Mouse (Mus musculus): ENCODE measurements around the gene Mpv17l. TPM values are rescaled to one million over a fixed set of nuclear protein-coding genes. Genes with fewer than 3 reads are reported as not detected.
A peak's percentile ranks its signal among the peaks of the same experiment; 100 is the strongest.
"Not testable (repeated sequence)": the region's sequence is repeated elsewhere in the genome, so short reads cannot be mapped to it uniquely, and the experiment has no call there.

The Mpv17l gene
- polyA plus RNA-seq, 1 experiment from 2014 or later = 16.0 TPM

- no peaks in the 10 kb centered on the region for H3K36me3 ChIP-seq
- H3K4me2 ChIP-seq = peak overlapping the region; percentile 96
- peaks cover 16% of the 10 kb centered on the region for H3K27me3 ChIP-seq
- peak; percentile 90 for ATAC-seq (ENCODE audit: low FRiP score)
- H3K9ac ChIP-seq = peak overlapping the region; percentile 78
- peaks cover 10% of the 10 kb centered on the region for H3K4me1 ChIP-seq (replicated peaks)
- H3K27ac ChIP-seq = peak overlapping the region; percentile 69
- no peaks in the 10 kb centered on the region for H3K9me3 ChIP-seq
- peak overlapping the region; percentile 72 for H3K4me3 ChIP-seq
- 3% methylated on average over 33 of the region's 34 CpGs for WGBS
Observed at GRCm38 (mm10) chr16:13940847-13941395, 38.0 kb downstream of the Mpv17l start.

DNA sequence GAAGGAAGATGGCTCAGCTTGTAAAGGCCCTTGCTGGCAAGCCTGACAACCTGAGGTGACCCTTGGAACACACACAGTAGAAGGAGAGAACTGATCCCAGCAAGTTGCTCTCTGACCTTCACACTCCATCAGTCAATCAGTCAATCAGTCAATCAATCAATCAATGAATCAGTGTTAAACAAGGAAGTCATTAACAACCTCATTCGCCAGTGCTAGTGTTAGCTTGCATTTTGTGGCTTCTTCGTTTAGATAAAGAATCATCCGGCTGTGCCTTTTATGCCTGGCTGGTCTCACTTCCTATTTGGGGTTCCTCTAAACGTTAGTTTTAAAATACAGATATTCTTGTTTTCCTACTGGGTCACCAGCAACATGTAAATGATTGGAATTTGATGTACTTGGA, 41.2 kb downstream of the Mpv17l start:
- no peak for ATAC-seq (ENCODE audit: low FRiP score)

GRCm38 (mm10) chr16:13944752-13945151, 41.8 kb downstream of the Mpv17l start:
- no peak for ATAC-seq (ENCODE audit: low FRiP score)
- no peaks in the 10 kb centered on the region for H3K9me3 ChIP-seq
- H3K4me2 ChIP-seq = no peak overlapping the region
- no peak overlapping the region for H3K4me3 ChIP-seq
- no peak overlapping the region for H3K27ac ChIP-seq
- H3K4me1 ChIP-seq (replicated peaks) = peaks cover 10% of the 10 kb centered on the region
- 88% methylated on average over 5 of the region's 5 CpGs for WGBS
- H3K9ac ChIP-seq = no peak overlapping the region
- peaks cover 16% of the 10 kb centered on the region for H3K27me3 ChIP-seq
- no peaks in the 10 kb centered on the region for H3K36me3 ChIP-seq

More for the DNA sequence above, 41.2 kb downstream of the Mpv17l start:
- Histone ChIP-seq H3K27ac (no peak overlapping the region), H3K36me3 (no peaks in the 10 kb centered on the region), H3K9ac (no peak overlapping the region), H3K4me3 (no peak overlapping the region), H3K4me1 (replicated peaks) (peaks cover 10% of the 10 kb centered on the region), H3K27me3 (peaks cover 16% of the 10 kb centered on the region), H3K4me2 (no peak overlapping the region), H3K9me3 (no peaks in the 10 kb centered on the region)
- WGBS = 72% methylated on average over 4 of the region's 4 CpGs

DNA sequence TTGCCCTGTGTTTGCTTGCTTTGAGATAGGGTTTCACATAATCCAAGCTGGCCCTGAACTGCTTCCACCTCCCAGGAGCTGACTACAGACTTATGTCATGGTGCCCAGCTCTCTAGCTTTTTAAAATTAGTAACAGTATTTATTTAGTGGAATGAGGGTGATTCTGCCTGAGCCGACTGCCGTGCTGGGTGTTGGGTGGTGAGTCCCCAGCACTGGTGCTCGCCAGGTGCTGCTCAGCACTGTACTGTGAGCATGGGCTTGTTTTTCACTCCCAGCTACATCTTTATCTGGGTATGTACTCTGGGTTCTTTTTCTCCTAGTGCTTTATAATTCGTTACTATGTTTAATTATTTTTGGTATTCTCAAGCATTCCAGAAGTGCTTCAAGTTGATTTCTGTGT, 42.2 kb downstream of the Mpv17l start:
- WGBS = 83% methylated on average over 4 of the region's 4 CpGs
- no peak for ATAC-seq (ENCODE audit: low FRiP score)
- Histone ChIP-seq H3K4me3 (no peak overlapping the region), H3K9me3 (no peaks in the 10 kb centered on the region), H3K27ac (no peak overlapping the region), H3K4me2 (no peak overlapping the region), H3K9ac (no peak overlapping the region), H3K36me3 (no peaks in the 10 kb centered on the region), H3K4me1 (replicated peaks) (peaks cover 9% of the 10 kb centered on the region), H3K27me3 (peaks cover 16% of the 10 kb centered on the region)

GRCm38 (mm10) chr16:13946306-13946705, 43.3 kb downstream of the Mpv17l start:
- no peak overlapping the region for H3K4me3 ChIP-seq
- H3K4me2 ChIP-seq = no peak overlapping the region
- ATAC-seq (ENCODE audit: low FRiP score) = no peak
- H3K9ac ChIP-seq = no peak overlapping the region
- no peak overlapping the region for H3K27ac ChIP-seq
- no peaks in the 10 kb centered on the region for H3K9me3 ChIP-seq
- peaks cover 14% of the 10 kb centered on the region for H3K27me3 ChIP-seq
- peaks cover under 1% of the 10 kb centered on the region for H3K4me1 ChIP-seq (replicated peaks)
- no peaks in the 10 kb centered on the region for H3K36me3 ChIP-seq
- 75% methylated on average over 1 of the region's 1 CpGs for WGBS

DNA sequence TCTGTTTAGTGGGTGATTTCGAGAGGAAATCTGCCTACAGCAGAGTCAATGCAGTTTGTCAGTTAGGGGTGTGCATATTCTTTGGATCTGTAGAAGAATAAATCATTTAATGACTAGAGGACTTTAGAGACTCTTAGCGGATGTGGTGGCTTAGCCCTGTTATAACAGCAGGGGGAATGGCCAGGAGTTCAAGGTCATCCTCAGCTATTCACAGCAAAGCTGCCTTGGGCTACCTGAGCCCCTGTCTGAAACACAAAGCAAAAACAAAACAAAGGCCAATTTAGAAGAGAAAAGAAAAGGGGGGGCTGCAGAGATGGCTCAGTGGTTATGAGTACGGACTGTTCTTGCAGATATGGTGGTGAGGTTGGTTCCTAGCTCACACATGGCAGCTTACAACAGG, 48.3 kb downstream of the Mpv17l start:
- H3K9ac ChIP-seq = no peak overlapping the region
- 83% methylated on average over 3 of the region's 3 CpGs for WGBS
- no peak overlapping the region for H3K27ac ChIP-seq
- no peaks in the 10 kb centered on the region for H3K27me3 ChIP-seq
- H3K4me3 ChIP-seq = no peak overlapping the region
- ATAC-seq (ENCODE audit: low FRiP score) = no peak
- no peaks in the 10 kb centered on the region for H3K9me3 ChIP-seq
- H3K4me1 ChIP-seq (replicated peaks) = no peaks in the 10 kb centered on the region
- no peak overlapping the region for H3K4me2 ChIP-seq
- no peaks in the 10 kb centered on the region for H3K36me3 ChIP-seq

DNA sequence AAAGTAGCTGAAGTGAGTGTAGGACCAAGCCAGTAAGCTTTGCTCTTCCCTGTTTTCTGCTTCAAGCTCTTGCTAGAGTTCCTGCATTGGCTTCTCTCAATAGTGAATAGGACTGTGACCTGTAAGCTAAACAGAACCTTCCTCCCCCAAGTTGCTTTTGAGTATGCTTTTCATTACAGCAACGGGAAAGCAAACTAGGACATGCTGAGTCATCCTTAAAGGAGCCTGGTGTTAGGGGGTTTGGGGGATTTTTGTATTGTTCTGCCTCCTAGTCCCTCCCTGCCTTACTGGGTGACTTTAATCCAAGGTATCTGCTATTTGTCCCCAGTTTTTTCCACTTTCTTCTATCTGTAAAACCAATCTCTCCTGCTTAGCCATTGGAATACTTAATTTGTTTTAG, 59.1 kb downstream of the Mpv17l start:
- H3K4me1 ChIP-seq (replicated peaks) = no peaks in the 10 kb centered on the region
- no peaks in the 10 kb centered on the region for H3K36me3 ChIP-seq
- 32% methylated on average over 1 of the region's 1 CpGs for WGBS
- H3K4me3 ChIP-seq = no peak overlapping the region
- H3K4me2 ChIP-seq = no peak overlapping the region
- H3K27ac ChIP-seq = no peak overlapping the region
- no peaks in the 10 kb centered on the region for H3K9me3 ChIP-seq
- no peak for ATAC-seq (ENCODE audit: low FRiP score)
- H3K27me3 ChIP-seq = no peaks in the 10 kb centered on the region
- no peak overlapping the region for H3K9ac ChIP-seq

GRCm38 (mm10) chr16:13969096-13969495, 66.1 kb downstream of the Mpv17l start:
- ATAC-seq (ENCODE audit: low FRiP score) = no peak
- WGBS = 91% methylated on average over 1 of the region's 1 CpGs
- no peak overlapping the region for H3K9ac ChIP-seq

GRCm38 (mm10) chr16:13972051-13972450, 69.1 kb downstream of the Mpv17l start:
- ATAC-seq (ENCODE audit: low FRiP score) = no peak
- Histone ChIP-seq H3K9me3 (no peaks in the 10 kb centered on the region), H3K27ac (no peak overlapping the region), H3K4me2 (no peak overlapping the region), H3K4me1 (replicated peaks) (no peaks in the 10 kb centered on the region), H3K4me3 (no peak overlapping the region), H3K9ac (no peak overlapping the region), H3K36me3 (no peaks in the 10 kb centered on the region), H3K27me3 (no peaks in the 10 kb centered on the region)
- WGBS = 91% methylated on average over 8 of the region's 8 CpGs

More at GRCm38 (mm10) chr16:13969096-13969495, 66.1 kb downstream of the Mpv17l start:
- no peaks in the 10 kb centered on the region for H3K4me1 ChIP-seq (replicated peaks)
- H3K9me3 ChIP-seq = no peaks in the 10 kb centered on the region
- no peak overlapping the region for H3K4me2 ChIP-seq
- H3K27ac ChIP-seq = no peak overlapping the region
- H3K4me3 ChIP-seq = no peak overlapping the region
- no peaks in the 10 kb centered on the region for H3K27me3 ChIP-seq
- no peaks in the 10 kb centered on the region for H3K36me3 ChIP-seq

DNA sequence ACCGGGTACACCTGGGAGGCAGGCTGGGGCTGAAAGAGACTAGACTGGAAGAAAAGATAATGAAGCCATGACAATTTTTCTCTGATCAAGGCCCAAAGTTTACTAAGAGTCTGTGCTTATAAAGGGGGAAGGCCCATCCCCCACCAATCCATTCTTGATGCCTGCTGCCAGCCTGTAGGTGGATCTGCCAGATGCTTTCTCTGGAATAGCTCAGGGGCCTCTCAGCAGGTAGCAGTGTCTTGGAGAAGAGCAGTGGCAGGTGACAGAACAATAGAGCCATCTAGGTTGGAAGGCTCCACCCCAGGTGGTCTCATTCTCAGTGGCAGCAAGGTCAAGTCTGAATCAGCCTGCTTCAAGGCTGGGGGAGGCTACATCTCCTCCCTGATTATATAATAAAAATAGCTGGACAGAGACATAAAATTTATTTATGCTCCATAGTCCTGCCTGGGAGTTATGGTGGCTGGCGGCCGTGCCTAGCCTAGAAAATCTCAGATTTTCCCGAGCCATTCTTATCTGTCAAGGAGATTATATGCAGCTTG, 73.5 kb downstream of the Mpv17l start:
- ATAC-seq (ENCODE audit: low FRiP score); H3K4me2 ChIP-seq; H3K36me3 ChIP-seq; H3K27ac ChIP-seq; H3K4me1 ChIP-seq (replicated peaks); H3K9ac ChIP-seq; H3K9me3 ChIP-seq; H3K4me3 ChIP-seq; H3K27me3 ChIP-seq: not testable (repeated sequence)
- 83% methylated on average over 4 of the region's 4 CpGs for WGBS

- H3K4me2 ChIP-seq; H3K9me3 ChIP-seq; ATAC-seq (ENCODE audit: low FRiP score); H3K36me3 ChIP-seq; H3K9ac ChIP-seq; H3K4me1 ChIP-seq (replicated peaks); H3K27me3 ChIP-seq; H3K4me3 ChIP-seq; H3K27ac ChIP-seq: not testable (repeated sequence)
- 58% methylated on average over 1 of the region's 1 CpGs for WGBS
Observed at GRCm38 (mm10) chr16:13977026-13977425, 74.1 kb downstream of the Mpv17l start.

GRCm38 (mm10) chr16:13981726-13982125, 78.8 kb downstream of the Mpv17l start:
- H3K4me2 ChIP-seq; H3K4me3 ChIP-seq; H3K36me3 ChIP-seq; H3K27me3 ChIP-seq; H3K4me1 ChIP-seq (replicated peaks); ATAC-seq (ENCODE audit: low FRiP score); H3K9me3 ChIP-seq; H3K9ac ChIP-seq; H3K27ac ChIP-seq: not testable (repeated sequence)
- 68% methylated on average over 3 of the region's 3 CpGs for WGBS

GRCm38 (mm10) chr16:13983161-13983560, 80.2 kb downstream of the Mpv17l start:
- Histone ChIP-seq H3K4me3 (no peak overlapping the region), H3K4me2 (no peak overlapping the region), H3K9ac (no peak overlapping the region), H3K9me3 (no peaks in the 10 kb centered on the region), H3K27ac (no peak overlapping the region), H3K27me3 (no peaks in the 10 kb centered on the region), H3K36me3 (no peaks in the 10 kb centered on the region), H3K4me1 (replicated peaks) (peaks cover 6% of the 10 kb centered on the region)
- ATAC-seq (ENCODE audit: low FRiP score) = no peak
- 82% methylated on average over 5 of the region's 5 CpGs for WGBS

Data from hindbrain, embryonic 13.5 days (tissue).